Mouse (Mus musculus) liver, postnatal 0 days (tissue): ENCODE results near the gene Hoxb6. TPM values are rescaled to one million over a fixed set of nuclear protein-coding genes. Genes with fewer than 3 reads are reported as not detected.

Experiments used
- ATAC-seq: fragments of 200-750 bp; cut with Nextera tagmentation; 2 replicates; pipeline ENCODE4 v1.8.0; 2017; ENCODE audit warnings: mild to moderate bottlenecking, moderate library complexity
- DNase-seq: peaks from one replicate; pipeline ENCODE4 v3.0.0-alpha.2; 2016
- H3K27ac ChIP-seq: fragments of 300-500 bp; sonication (generic); 2 replicates; pipeline ENCODE4 v1.5.1; 2014; ENCODE audit warnings: antibody characterized with exemption, moderate library complexity, mild to moderate bottlenecking, low read depth
- H3K27me3 ChIP-seq: fragments of 300-500 bp; sonication (generic); 2 replicates; pipeline ENCODE4 v1.6.1; 2014; ENCODE audit warnings: low read length, control low read depth, mixed read lengths; ENCODE audit not compliant: insufficient read depth
- H3K36me3 ChIP-seq: fragments of 300-500 bp; sonication (generic); replicated peaks from 2 replicates; pipeline ENCODE4 v1.6.1; 2014; ENCODE audit warnings: mild to moderate bottlenecking, control low read depth, low read length, moderate library complexity, mixed read lengths; ENCODE audit not compliant: insufficient read depth
- H3K4me1 ChIP-seq: fragments of 300-500 bp; sonication (generic); 2 replicates; pipeline ENCODE4 v1.6.1; 2014; ENCODE audit warnings: antibody characterized with exemption, mild to moderate bottlenecking, control low read depth; ENCODE audit not compliant: insufficient read depth
- H3K4me2 ChIP-seq: fragments of 300-500 bp; sonication (generic); 2 replicates; pipeline ENCODE4 v1.6.1; 2014; ENCODE audit warnings: low read depth, mild to moderate bottlenecking, low read length, moderate library complexity, mixed read lengths
- H3K4me3 ChIP-seq: fragments of 300-500 bp; sonication (generic); 2 replicates; pipeline ENCODE4 v1.5.1; 2014; ENCODE audit warnings: low read depth, low read length
- H3K9ac ChIP-seq: fragments of 300-500 bp; sonication (generic); replicated peaks from 2 replicates; pipeline ENCODE4 v1.6.1; 2014; ENCODE audit warnings: mild to moderate bottlenecking, moderate library complexity
- H3K9me3 ChIP-seq: fragments of 300-500 bp; sonication (generic); 2 replicates; pipeline ENCODE4 v1.6.1; 2016; ENCODE audit warnings: mild to moderate bottlenecking, control low read depth, low read length, mixed read lengths
- CTCF ChIP-seq: sonication (generic); IDR thresholded peaks from 2 replicates; pipeline ENCODE4 v1.5.1; 2016; ENCODE audit warnings: antibody characterized with exemption, low read depth
- EP300 ChIP-seq: IDR thresholded peaks from 2 replicates; pipeline ENCODE4 v1.6.1; 2016; ENCODE audit warnings: antibody characterized with exemption, low read depth, mild to moderate bottlenecking
- WGBS: fragments of 180-500 bp; shearing (Covaris S2); extraction: QIAGEN DNeasy Blood & Tissue Kit; methylation state at CpG from one replicate; pipeline ENCODE4 v1.1.7; 2014; ENCODE audit not compliant: insufficient replicate concordance; 5-methylcytosine and 5-hydroxymethylcytosine counted together
- polyA plus RNA-seq: library from polyadenylated mRNA; unstranded; fragments of >200 nt; fragmentation: Nextera tagmentation; extraction: Ambion mirVana; gene quantifications from 2 replicates; pipeline ENCODE4 v1.2.1, GENCODE M21; 2015

Hoxb6 gene
- polyA plus RNA-seq, 1 experiment from 2014 or later: not detected

DNA sequence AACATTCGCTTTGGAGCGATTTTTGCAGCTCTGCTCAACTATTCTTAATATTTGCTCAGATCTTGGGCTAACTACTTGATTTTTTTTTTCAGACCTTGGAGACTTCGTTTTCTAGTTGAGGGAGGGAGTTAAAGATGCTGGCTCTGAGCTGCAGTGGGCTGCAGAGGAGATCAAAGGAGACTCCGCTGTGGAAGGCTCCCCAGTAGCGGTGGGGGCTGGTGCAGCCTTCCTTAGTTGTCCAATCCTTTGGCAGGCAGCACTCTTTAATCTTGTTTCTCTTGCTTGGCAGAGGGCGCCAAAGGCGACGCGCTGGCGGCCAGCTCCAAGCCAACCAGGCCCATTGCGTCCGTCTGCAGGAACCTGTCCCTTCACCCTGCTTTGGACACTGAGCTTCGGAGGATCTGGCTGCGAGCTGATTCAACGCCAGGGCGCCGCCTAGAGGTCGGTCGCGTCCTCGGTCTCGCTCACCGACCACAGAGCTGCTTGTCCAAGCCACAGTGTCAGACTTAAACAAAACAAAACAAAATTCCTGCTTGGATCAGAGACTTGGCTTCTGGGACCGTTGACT, 30.9 kb upstream of the Hoxb6 start:
- ATAC-seq (no peak), DNase-seq (peak; percentile 76)
- Histone ChIP-seq H3K9ac (no peak overlapping the region), H3K36me3 (no peaks in the 10 kb centered on the region), H3K27ac (no peak overlapping the region), H3K27me3 (peaks cover 97% of the 10 kb centered on the region), H3K4me3 (no peak overlapping the region), H3K4me2 (no peak overlapping the region), H3K9me3 (no peaks in the 10 kb centered on the region), H3K4me1 (no peaks in the 10 kb centered on the region)
- 4% methylated on average over 24 of the region's 24 CpGs for WGBS
- no peak for TF ChIP-seq EP300
- TF ChIP-seq CTCF: peak; percentile 75

DNA sequence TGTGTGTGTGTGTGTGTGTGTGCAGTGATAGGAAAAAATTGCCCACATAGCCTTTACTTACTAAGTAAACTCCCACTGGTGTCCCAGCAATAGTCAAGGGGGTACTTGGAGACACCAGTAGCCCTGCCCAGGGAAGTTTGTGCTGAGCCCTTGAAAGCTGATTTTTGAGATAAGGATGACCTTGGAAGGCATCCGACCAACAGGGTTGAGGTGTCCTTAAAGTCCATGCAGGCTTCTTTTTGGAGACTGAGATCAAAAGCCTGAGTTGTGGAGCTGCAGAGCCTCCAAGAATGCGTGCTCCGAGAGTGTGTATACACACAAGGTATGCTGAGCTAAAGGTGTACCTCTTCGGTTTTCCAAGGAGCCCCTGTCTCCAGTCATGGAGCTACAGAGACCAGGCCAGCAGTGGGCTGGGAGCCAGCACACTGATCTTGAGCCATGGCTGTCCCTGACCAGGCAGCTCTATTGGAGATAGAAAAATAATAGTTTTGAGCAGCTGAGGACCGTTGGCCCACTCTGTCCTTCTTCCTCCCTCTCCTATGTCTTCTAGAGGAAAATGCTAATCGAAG, 29.9 kb upstream of the Hoxb6 start:
- no peaks in the 10 kb centered on the region for H3K9me3 ChIP-seq
- DNase-seq: no peak
- H3K4me3 ChIP-seq: no peak overlapping the region
- H3K9ac ChIP-seq: no peak overlapping the region
- no peak overlapping the region for H3K4me2 ChIP-seq
- no peak overlapping the region for H3K27ac ChIP-seq
- H3K36me3 ChIP-seq: no peaks in the 10 kb centered on the region
- peaks cover 97% of the 10 kb centered on the region for H3K27me3 ChIP-seq
- TF ChIP-seq EP300 (no peak), CTCF (no peak)
- WGBS: 27% methylated on average over 6 of the region's 6 CpGs
- ATAC-seq: no peak
- no peaks in the 10 kb centered on the region for H3K4me1 ChIP-seq

DNA sequence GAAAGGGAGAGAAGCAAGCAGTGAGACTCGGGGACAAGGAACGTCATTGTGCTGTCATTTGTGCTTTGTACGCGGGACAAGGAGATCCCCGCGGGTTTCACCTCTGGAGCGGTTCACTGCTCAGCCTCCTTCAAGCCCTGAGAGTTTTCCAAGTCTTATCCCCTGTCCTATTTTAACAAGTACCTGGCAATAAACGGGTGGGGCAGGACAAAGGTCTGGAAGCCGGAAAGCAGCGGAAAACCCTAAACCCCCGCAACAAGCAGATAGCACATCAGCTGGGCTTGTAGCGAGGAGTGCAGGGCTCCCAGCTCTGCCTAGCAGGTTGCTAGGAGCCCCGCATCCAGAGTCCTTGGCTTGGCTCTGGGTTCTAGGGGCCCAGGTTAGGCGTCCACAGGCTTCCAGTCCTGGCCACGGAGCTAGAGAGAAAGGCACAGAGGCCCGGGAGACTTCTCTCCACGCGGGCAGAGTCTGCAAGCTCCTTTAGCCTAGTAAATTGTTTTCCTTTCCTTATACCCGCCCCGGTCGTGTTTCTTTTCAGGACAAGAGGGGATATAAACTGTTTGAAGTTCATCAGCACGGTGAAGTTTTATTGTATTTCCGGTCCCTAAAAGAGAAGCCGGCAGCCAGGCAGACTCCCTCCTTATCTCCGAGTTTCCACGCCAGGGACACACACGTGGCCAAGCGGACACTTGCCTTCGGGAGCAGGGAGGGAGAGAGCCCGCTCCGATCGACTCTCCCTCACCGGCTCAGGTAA, 28.5 kb upstream of the Hoxb6 start:
- peaks cover 98% of the 10 kb centered on the region for H3K27me3 ChIP-seq
- 9% methylated on average over 33 of the region's 33 CpGs for WGBS
- no peak overlapping the region for H3K27ac ChIP-seq
- no peaks in the 10 kb centered on the region for H3K36me3 ChIP-seq
- DNase-seq (no peak), ATAC-seq (no peak)
- H3K4me1 ChIP-seq: no peaks in the 10 kb centered on the region
- H3K9ac ChIP-seq: no peak overlapping the region
- TF ChIP-seq EP300 (no peak), CTCF (no peak)
- no peak overlapping the region for H3K4me3 ChIP-seq
- H3K9me3 ChIP-seq: no peaks in the 10 kb centered on the region
- H3K4me2 ChIP-seq: no peak overlapping the region

DNA sequence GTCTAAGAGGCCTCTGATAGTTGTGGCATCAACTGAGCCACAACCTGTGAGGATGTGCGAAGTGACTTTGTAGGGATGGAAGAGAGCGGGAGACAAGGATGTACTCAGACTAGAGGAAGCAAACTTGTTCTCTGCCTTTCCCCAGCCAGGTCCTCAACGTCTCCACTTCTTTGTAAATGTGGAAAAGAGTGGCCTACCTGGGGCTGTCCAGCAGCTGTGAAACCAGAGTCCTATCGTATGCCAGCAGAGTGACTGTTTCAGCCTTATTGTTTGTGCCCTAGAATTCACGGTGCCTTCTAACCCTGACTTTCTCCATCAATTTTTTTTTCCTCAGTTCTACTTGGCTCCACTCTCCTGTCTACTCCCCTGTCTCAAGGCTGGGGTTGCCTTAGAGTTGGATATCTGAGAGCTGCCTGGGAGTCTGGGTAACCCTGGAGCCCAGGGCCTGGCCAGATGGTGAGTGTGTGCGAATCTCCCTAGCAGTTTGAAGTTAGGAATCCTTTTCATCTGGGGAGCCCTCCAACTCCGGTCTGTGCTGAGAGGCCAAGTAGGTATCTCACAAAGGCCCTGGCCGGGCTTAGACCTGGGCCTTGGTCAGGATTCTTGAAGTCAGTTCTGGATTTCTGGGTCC, 27.8 kb upstream of the Hoxb6 start:
- no peaks in the 10 kb centered on the region for H3K4me1 ChIP-seq
- ATAC-seq: no peak
- no peak overlapping the region for H3K27ac ChIP-seq
- no peak overlapping the region for H3K9ac ChIP-seq
- DNase-seq: no peak
- no peaks in the 10 kb centered on the region for H3K36me3 ChIP-seq
- peaks cover 98% of the 10 kb centered on the region for H3K27me3 ChIP-seq
- no peak overlapping the region for H3K4me3 ChIP-seq
- H3K4me2 ChIP-seq: no peak overlapping the region
- TF ChIP-seq CTCF (no peak), EP300 (no peak)
- no peaks in the 10 kb centered on the region for H3K9me3 ChIP-seq
- WGBS: 37% methylated on average over 8 of the region's 8 CpGs

GRCm38 (mm10) chr11:96265954-96266353, 26.3 kb upstream of the Hoxb6 start:
- H3K27ac ChIP-seq: no peak overlapping the region
- H3K27me3 ChIP-seq: peaks cover 99% of the 10 kb centered on the region
- TF ChIP-seq CTCF (no peak), EP300 (no peak)
- no peaks in the 10 kb centered on the region for H3K36me3 ChIP-seq
- 14% methylated on average over 7 of the region's 7 CpGs for WGBS
- no peak for ATAC-seq
- no peaks in the 10 kb centered on the region for H3K9me3 ChIP-seq
- H3K4me1 ChIP-seq: no peaks in the 10 kb centered on the region
- no peak overlapping the region for H3K4me3 ChIP-seq
- H3K9ac ChIP-seq: no peak overlapping the region
- DNase-seq: no peak
- no peak overlapping the region for H3K4me2 ChIP-seq
